Mouse (Mus musculus) thymus, postnatal 4 days (tissue): ENCODE data around the gene Riox2.

Source experiments
- DNase-seq: peaks from one replicate; pipeline ENCODE4 v3.0.0; 2021

Gene Riox2

DNA sequence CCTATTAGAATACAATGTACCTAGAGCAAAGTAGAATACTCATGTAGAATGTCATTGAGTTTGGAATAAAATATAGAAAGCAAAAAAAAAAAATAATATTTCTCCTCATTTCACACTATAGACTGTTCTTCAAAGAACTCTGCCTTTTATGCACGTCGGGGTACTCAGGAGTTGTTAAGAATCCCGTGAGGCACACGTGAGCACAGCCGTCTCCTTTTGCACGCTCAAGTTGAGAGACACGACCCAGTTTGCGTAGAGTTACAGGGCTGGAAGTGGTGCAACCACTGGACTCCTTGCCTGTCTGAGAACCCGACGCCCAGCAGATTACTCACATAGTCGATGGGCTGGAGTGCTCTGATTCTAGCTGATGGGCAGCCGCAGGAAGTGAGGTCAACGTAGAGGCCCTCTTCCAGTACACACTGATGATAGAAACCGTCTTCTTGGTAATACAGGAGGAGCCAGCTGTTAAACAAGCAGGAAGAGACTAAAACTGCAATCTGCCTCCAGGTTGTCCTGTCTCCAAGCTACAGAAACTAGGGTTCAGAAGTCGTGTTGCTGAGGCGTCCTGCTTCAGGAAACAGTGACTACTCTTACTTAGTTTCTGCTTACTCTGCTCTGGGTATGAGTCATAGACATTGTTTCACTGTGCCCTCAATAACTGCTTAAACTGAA lies 50.3 kb downstream of the Riox2 start:
- no peak for DNase-seq

GRCm38 (mm10) chr16:59526939-59527338 lies 55.4 kb downstream of the Riox2 start:
- no peak for DNase-seq

- DNase-seq, result no peak
These were observed 58.0 kb downstream of the Riox2 start for GRCm38 (mm10) chr16:59529570-59529969.

GRCm38 (mm10) chr16:59531243-59531642 lies 59.7 kb downstream of the Riox2 start:
- DNase-seq, result no peak

GRCm38 (mm10) chr16:59532561-59532960 lies 61.0 kb downstream of the Riox2 start:
- no peak for DNase-seq

DNA sequence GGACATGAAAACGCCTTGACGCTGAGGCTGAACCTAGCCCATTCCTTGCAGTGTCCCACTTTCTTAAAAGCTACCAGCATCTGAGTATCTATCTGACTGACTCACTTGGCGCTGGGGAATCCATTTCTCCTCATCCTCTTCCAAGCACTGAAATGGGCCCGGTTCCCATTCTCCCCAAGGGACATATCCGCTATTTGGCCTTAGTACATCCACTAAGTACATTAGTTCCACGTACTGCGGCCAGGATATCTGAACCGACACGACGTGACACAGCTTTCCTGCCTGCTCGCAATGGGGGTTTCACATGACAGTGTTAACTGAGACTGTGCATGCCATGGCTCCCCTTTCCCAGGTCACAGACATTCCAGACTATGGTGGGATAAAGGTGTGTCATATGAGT lies 62.8 kb downstream of the Riox2 start:
- DNase-seq, result no peak

GRCm38 (mm10) chr16:59535673-59536072 lies 64.1 kb downstream of the Riox2 start:
- DNase-seq, result no peak

DNA sequence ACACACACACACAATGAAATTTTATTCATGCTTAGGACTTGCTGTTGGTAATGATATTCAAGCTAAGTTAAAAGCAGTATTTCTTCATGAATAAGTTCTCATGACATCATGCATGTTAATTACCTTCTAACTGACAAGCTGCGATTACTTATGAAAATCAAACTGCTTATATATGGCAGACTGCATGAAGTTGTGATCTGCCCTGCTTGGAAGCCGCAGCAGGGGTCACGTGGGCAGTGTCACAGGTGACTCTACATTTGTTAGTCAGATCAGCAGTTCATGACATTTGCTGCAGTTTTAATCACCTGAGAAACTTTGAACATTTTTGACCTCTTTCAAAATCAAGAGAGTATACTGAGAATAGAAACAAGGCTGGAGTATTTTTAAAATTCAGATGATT lies 69.4 kb downstream of the Riox2 start:
- no peak for DNase-seq

- no peak for DNase-seq
These were observed 69.8 kb downstream of the Riox2 start for GRCm38 (mm10) chr16:59541382-59541781.
